Mouse (Mus musculus) ES-E14 (cell line): ENCODE results near the gene Foxp4. TPM values are rescaled to one million over a fixed set of nuclear protein-coding genes. Genes with fewer than 3 reads are reported as not detected.
A peak's percentile ranks its signal among the peaks of the same experiment; 100 is the strongest.

Source experiments
- DNase-seq: peaks from one replicate; pipeline ENCODE4 v3.0.0-alpha.2; 2013; ENCODE audit warnings: low read depth, low spot score
- H3K27ac ChIP-seq: 2 replicates; pipeline ENCODE4 v1.5.1; 2012; ENCODE audit warnings: low read depth, mild to moderate bottlenecking, low read length, moderate library complexity, mixed read lengths; ENCODE audit not compliant: poor library complexity, insufficient read depth, severe bottlenecking
- H3K36me3 ChIP-seq: 2 replicates; pipeline ENCODE4 v1.6.1; 2012; ENCODE audit warnings: mild to moderate bottlenecking, low read length, moderate library complexity, mixed read lengths; ENCODE audit not compliant: control insufficient read depth, poor library complexity, insufficient read depth, severe bottlenecking
- H3K4me1 ChIP-seq, 2 experiments: fragments of 150-350 bp in 1 of 2; sonication (generic) in 1 of 2; 2 replicates each; pipeline ENCODE4 v1.6.1; 2012; ENCODE audit warnings: low read length in 2 of 2, mild to moderate bottlenecking in 1 of 2, mixed read lengths in 1 of 2; ENCODE audit not compliant: control insufficient read depth in 2 of 2, insufficient read depth in 2 of 2, poor library complexity in 1 of 2
- H3K4me3 ChIP-seq, 2 experiments: fragments of 150-350 bp in 1 of 2; sonication (generic) in 1 of 2; 2 replicates each; pipeline ENCODE4 v1.5.1; 2012; ENCODE audit warnings: low read length in 2 of 2, low read depth in 1 of 2, mild to moderate bottlenecking in 1 of 2, mixed read lengths in 1 of 2; ENCODE audit not compliant: insufficient read depth in 1 of 2, poor library complexity in 1 of 2, severe bottlenecking in 1 of 2
- H3K9ac ChIP-seq: 2 replicates; pipeline ENCODE4 v1.6.1; 2012; ENCODE audit warnings: low read depth, mild to moderate bottlenecking, low read length, mixed read lengths; ENCODE audit not compliant: poor library complexity, insufficient read depth, severe bottlenecking
- H3K9me3 ChIP-seq: fragments of 150-350 bp; sonication (generic); 2 replicates; pipeline ENCODE4 v1.6.1; 2012; ENCODE audit warnings: low read depth, mild to moderate bottlenecking, low read length; ENCODE audit not compliant: control insufficient read depth, insufficient read depth
- CHD2 ChIP-seq: IDR thresholded peaks from 2 replicates; pipeline ENCODE4 v1.6.1; 2014; ENCODE audit warnings: mild to moderate bottlenecking, low read depth, low read length, inconsistent platforms
- HCFC1 ChIP-seq: IDR thresholded peaks from 2 replicates; pipeline ENCODE4 v1.6.1; 2012; ENCODE audit warnings: low read length, inconsistent platforms, borderline replicate concordance; ENCODE audit not compliant: insufficient read depth
- MAFK ChIP-seq: IDR thresholded peaks from 2 replicates; pipeline ENCODE4 v1.6.1; 2014; ENCODE audit warnings: mild to moderate bottlenecking, low read depth, low read length, inconsistent platforms; ENCODE audit not compliant: insufficient read depth
- ZC3H11A ChIP-seq: IDR thresholded peaks from 2 replicates; pipeline ENCODE4 v1.6.1; 2012; ENCODE audit warnings: low read depth, mild to moderate bottlenecking, inconsistent platforms, low read length, borderline replicate concordance
- ZNF384 ChIP-seq: IDR thresholded peaks from 2 replicates; pipeline ENCODE4 v1.6.1; 2012; ENCODE audit warnings: low read depth, low read length, inconsistent platforms
- in situ Hi-C, 2 experiments: fragments of 600-800 bp; cut with MboI; formaldehyde crosslinking; loops; one replicate each; pipeline ENCODE4 v1.15.1; 2025; ENCODE audit warnings: low sequenced_read_pairs in 2 of 2, inconsistent platforms in 1 of 2; ENCODE audit not compliant: unreplicated experiment in 2 of 2
- total RNA-seq: library from RNA; depleted of rRNA; stranded (reverse); fragments of 300-350 nt; gene quantifications from 2 replicates; pipeline ENCODE4 v1.2.3, GENCODE M21; 2012; rRNA removed

The Foxp4 gene
- total RNA-seq: 25.2 and 42.4 TPM in 2 replicates

- peak within 1 kb of the TSS; percentile 90 for H3K27ac ChIP-seq
- DNase-seq: peak; percentile 86
- H3K9ac ChIP-seq: peak within 1 kb of the TSS; percentile 93
- H3K4me3 ChIP-seq: peak within 1 kb of the TSS; percentile 65 to 98
- TF ChIP-seq MAFK: no peak
- TF ChIP-seq HCFC1: peak; percentile 36; the same call in 1 of the 2 replicates
- TF ChIP-seq CHD2: no peak
- TF ChIP-seq ZNF384: no peak
- no peak for TF ChIP-seq ZC3H11A
- H3K4me1 ChIP-seq: peaks cover 6 to 21% of the 10 kb centered on the region in 2 experiments; a peak in 3 of 4 replicates
- no peaks in the 10 kb centered on the region for H3K9me3 ChIP-seq
- in situ Hi-C loops: no loop called here
- no peaks in the 10 kb centered on the region; the same call in 1 of the 2 replicates for H3K36me3 ChIP-seq
These were observed at the start of gene Foxp4 for GRCm38 (mm10) chr17:47924383-47925339. Foxp4 (minus strand) TSS chr17:47924645.

GRCm38 (mm10) chr17:47973563-47974472 lies 49.4 kb upstream of the Foxp4 start:
- H3K27ac ChIP-seq: no peak overlapping the region

GRCm38 (mm10) chr17:47965885-47966505 lies 41.5 kb upstream of the Foxp4 start:
- Histone ChIP-seq H3K27ac (no peak overlapping the region), H3K9me3 (no peaks in the 10 kb centered on the region), H3K9ac (no peak overlapping the region), H3K36me3 (no peaks in the 10 kb centered on the region), H3K4me3 (no peak overlapping the region), H3K4me1 (peaks cover 0 to 2% of the 10 kb centered on the region in 2 experiments; a peak in 1 of 4 replicates)
- TF ChIP-seq ZNF384 (no peak), CHD2 (no peak)
- no peak for DNase-seq
- in situ Hi-C loops: no loop called here

More at GRCm38 (mm10) chr17:47973563-47974472, 49.4 kb upstream of the Foxp4 start:
- H3K9ac ChIP-seq: peak overlapping the region; percentile 19; the same call in 1 of the 2 replicates
- H3K4me1 ChIP-seq: peaks cover 8 to 12% of the 10 kb centered on the region in 2 experiments; a peak in 2 of 4 replicates
- no peak for DNase-seq
- H3K4me3 ChIP-seq: peak overlapping the region; percentile 51 to 59
- no peaks in the 10 kb centered on the region for H3K36me3 ChIP-seq
- TF ChIP-seq HCFC1: no peak
- no peak for TF ChIP-seq ZNF384
- no peak for TF ChIP-seq CHD2
- no peak for TF ChIP-seq ZC3H11A
- in situ Hi-C loops: no loop called here
- no peaks in the 10 kb centered on the region for H3K9me3 ChIP-seq

GRCm38 (mm10) chr17:47958046-47958790 lies 33.8 kb upstream of the Foxp4 start:
- no peak overlapping the region for H3K4me3 ChIP-seq
- H3K36me3 ChIP-seq: no peaks in the 10 kb centered on the region
- peak overlapping the region; percentile 37; the same call in 1 of the 2 replicates for H3K27ac ChIP-seq
- H3K9ac ChIP-seq: no peak overlapping the region
- H3K4me1 ChIP-seq: peaks cover 5 to 25% of the 10 kb centered on the region in 2 experiments
- in situ Hi-C loops: no loop called here
- no peaks in the 10 kb centered on the region for H3K9me3 ChIP-seq
- TF ChIP-seq ZC3H11A (no peak), CHD2 (no peak), MAFK (no peak), ZNF384 (no peak), HCFC1 (no peak)
- no peak for DNase-seq
